Mouse (Mus musculus): ENCODE data around the gene Rab36.
"Not testable (repeated sequence)": the region's sequence is repeated elsewhere in the genome, so short reads cannot be mapped to it uniquely, and the experiment has no call there.

Gene Rab36

GRCm38 (mm10) chr10:75036883-75037379, at the start of gene Rab36:
Gene Rab36 (plus strand): TSS chr10:75037058.
- peak; percentile 97 for DNase-seq (ENCODE audit: low read depth, low spot score)

- DNase-seq (ENCODE audit: low read depth, low spot score) = no peak
These were observed 49.0 kb upstream of the Rab36 start for GRCm38 (mm10) chr10:74987698-74988470.

GRCm38 (mm10) chr10:74989814-74990213, 47.0 kb upstream of the Rab36 start:
- no peak for DNase-seq (ENCODE audit: low read depth, low spot score)

GRCm38 (mm10) chr10:74990584-74991322, 46.1 kb upstream of the Rab36 start:
- no peak for DNase-seq (ENCODE audit: low read depth, low spot score)

GRCm38 (mm10) chr10:74994863-74995262, 42.0 kb upstream of the Rab36 start:
- no peak for DNase-seq (ENCODE audit: low read depth, low spot score)

- peak; percentile 30 for DNase-seq (ENCODE audit: low read depth, low spot score)
These were observed 41.5 kb upstream of the Rab36 start for GRCm38 (mm10) chr10:74995377-74995776.

- DNase-seq (ENCODE audit: low read depth, low spot score) = no peak
These were observed 35.5 kb upstream of the Rab36 start for GRCm38 (mm10) chr10:75001391-75001790.

GRCm38 (mm10) chr10:75004067-75004466, 32.8 kb upstream of the Rab36 start:
- DNase-seq (ENCODE audit: low read depth, low spot score) = no peak

GRCm38 (mm10) chr10:75006889-75007662, 29.8 kb upstream of the Rab36 start:
- DNase-seq (ENCODE audit: low read depth, low spot score) = no peak

GRCm38 (mm10) chr10:75010704-75011103, 26.2 kb upstream of the Rab36 start:
- no peak for DNase-seq (ENCODE audit: low read depth, low spot score)

- DNase-seq (ENCODE audit: low read depth, low spot score) = no peak
These were observed 21.4 kb upstream of the Rab36 start for GRCm38 (mm10) chr10:75015465-75015864.

- DNase-seq (ENCODE audit: low read depth, low spot score) = no peak
These were observed 20.4 kb upstream of the Rab36 start for GRCm38 (mm10) chr10:75016481-75016880.

GRCm38 (mm10) chr10:75020271-75020670, 16.6 kb upstream of the Rab36 start:
- DNase-seq (ENCODE audit: low read depth, low spot score) = no peak

- DNase-seq (ENCODE audit: low read depth, low spot score) = peak; percentile 54
These were observed 15.7 kb upstream of the Rab36 start for GRCm38 (mm10) chr10:75021138-75021537.

- DNase-seq (ENCODE audit: low read depth, low spot score) = no peak
These were observed 10.4 kb upstream of the Rab36 start for GRCm38 (mm10) chr10:75026491-75026890.

- DNase-seq (ENCODE audit: low read depth, low spot score) = no peak
These were observed 8.1 kb upstream of the Rab36 start for GRCm38 (mm10) chr10:75028743-75029142.

- no peak for DNase-seq (ENCODE audit: low read depth, low spot score)
These were observed 7.2 kb upstream of the Rab36 start for GRCm38 (mm10) chr10:75029677-75030076.

- no peak for DNase-seq (ENCODE audit: low read depth, low spot score)
These were observed 6.6 kb upstream of the Rab36 start for GRCm38 (mm10) chr10:75030234-75030633.

GRCm38 (mm10) chr10:75031345-75032114, 5.3 kb upstream of the Rab36 start:
- no peak for DNase-seq (ENCODE audit: low read depth, low spot score)

- peak; percentile 51 for DNase-seq (ENCODE audit: low read depth, low spot score)
These were observed 4.5 kb upstream of the Rab36 start, which contains the start of gene Rsph14 for GRCm38 (mm10) chr10:75032395-75032794. Gene Rsph14 (minus strand): TSS chr10:75032586.

- not testable (repeated sequence) for DNase-seq (ENCODE audit: low read depth, low spot score)
These were observed 5.2 kb downstream of the Rab36 start for GRCm38 (mm10) chr10:75042060-75042459.

Measured in embryo, embryonic 11.5 days (tissue).